Mouse (Mus musculus): ENCODE data around the gene Gm28308. TPM values are rescaled to one million over a fixed set of nuclear protein-coding genes. Genes with fewer than 3 reads are reported as not detected.
A peak's percentile ranks its signal among the peaks of the same experiment; 100 is the strongest.

The Gm28308 gene
- total RNA-seq, 2 experiments from 2014 or later, result not detected

DNA sequence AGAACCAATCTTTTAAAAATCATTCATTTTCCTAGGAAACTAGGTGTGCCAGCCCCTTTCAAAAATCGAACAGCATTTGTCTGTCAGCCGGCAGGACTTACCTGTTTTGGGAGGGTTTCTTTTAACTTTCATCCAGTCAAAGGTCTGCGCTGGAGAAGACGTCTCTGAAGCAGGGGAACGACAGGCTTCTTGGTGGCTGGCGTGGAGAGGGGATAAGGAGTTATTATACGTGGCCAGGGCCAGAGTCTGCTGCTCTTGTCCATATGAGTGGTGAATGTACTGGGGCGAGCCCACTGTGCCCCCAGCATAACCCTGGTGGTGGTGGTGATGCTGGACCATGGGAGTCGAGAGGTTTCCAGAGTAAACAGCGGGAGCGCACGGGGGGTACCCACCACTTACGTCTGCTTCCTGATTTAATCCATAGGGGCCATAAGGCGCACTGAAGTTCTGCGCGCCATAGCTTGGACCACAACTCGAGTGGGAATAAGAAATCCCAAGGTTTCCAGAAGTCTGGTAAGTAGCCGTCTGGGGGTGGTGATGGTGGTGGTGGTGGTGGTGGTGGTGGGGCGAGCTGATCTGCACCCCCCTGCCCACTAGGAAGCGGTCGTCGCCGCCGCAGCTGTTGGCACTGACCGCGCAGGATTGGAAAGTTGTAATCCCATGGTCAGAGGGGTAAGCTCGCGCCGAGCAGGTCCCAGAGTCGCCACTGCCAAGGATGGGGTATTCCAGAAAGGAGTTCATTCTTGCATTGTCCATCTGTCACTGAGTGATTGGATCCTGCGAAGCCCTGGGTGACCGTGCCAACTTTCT, 55.5 kb downstream of the Gm28308 start:
- no peak for DNase-seq (ENCODE audit: low spot score in 2 of 2)

DNA sequence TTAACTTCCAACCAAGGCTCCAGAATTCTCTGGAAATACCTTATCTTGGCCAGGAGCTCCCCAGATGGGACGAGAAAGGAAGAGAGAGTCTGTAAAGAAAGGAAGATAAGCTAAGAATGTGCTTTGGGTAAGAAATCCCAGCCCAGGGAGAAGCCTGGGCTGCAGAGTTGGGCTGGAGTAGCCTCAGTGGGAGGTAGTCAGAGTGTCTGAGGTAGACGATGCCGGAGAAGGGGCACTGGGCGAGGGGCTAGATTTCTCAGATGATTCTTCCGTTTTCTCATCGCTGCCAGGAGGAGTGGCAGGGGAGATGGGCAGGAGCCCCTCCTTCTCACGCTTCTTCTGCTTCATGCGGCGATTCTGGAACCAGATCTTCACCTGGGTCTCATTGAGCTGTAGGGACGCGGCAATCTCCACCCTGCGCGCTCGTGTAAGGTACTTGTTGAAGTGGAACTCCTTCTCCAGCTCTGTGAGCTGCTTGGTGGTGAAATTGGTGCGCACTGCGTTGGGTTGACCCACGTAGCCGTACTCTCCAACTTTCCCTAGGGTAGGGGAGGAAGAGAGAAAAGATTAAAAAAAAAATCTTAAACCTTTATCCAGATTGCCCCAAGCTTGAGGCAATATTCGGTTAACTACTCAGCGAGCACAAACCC, 56.5 kb downstream of the Gm28308 start:
- no peak for DNase-seq (ENCODE audit: low spot score in 2 of 2)

- no peak for DNase-seq (ENCODE audit: low spot score in 2 of 2)
Observed at GRCm38 (mm10) chr6:52155471-52155870, 57.7 kb downstream of the Gm28308 start.

GRCm38 (mm10) chr6:52154044-52154443, 59.1 kb downstream of the Gm28308 start:
- DNase-seq (ENCODE audit: low spot score in 2 of 2), result no peak

DNA sequence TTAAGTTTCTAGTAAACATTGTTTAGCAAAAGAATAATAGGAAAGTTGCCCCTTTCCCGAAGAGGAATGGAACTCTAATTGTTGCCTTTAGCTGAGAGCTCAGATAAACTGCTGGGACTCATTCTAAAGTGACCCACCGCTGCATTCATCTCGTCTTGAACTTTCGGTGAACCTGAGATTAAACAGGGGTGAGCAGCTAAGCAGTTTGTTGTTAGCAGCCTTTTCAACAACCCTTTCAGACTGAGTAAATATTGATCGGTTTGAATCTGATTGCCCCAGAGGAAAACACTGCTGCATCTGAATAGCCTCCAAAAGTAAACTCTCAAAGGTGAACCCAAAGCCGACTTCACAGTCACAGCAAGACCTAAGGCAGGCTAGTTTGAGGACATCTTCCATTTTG, 59.9 kb downstream of the Gm28308 start:
- DNase-seq (ENCODE audit: low spot score in 2 of 2), result no peak

- DNase-seq (ENCODE audit: low spot score in 2 of 2), result no peak
Observed at GRCm38 (mm10) chr6:52152226-52153193, 60.6 kb downstream of the Gm28308 start.

- no peak for DNase-seq (ENCODE audit: low spot score in 2 of 2)
Observed at GRCm38 (mm10) chr6:52151571-52151970, 61.6 kb downstream of the Gm28308 start.

- no peak for DNase-seq (ENCODE audit: low spot score in 2 of 2)
Observed at GRCm38 (mm10) chr6:52150401-52150966, 62.7 kb downstream of the Gm28308 start.

GRCm38 (mm10) chr6:52139115-52139514, 74.0 kb downstream of the Gm28308 start:
- no peak for DNase-seq (ENCODE audit: low spot score in 2 of 2)

DNA sequence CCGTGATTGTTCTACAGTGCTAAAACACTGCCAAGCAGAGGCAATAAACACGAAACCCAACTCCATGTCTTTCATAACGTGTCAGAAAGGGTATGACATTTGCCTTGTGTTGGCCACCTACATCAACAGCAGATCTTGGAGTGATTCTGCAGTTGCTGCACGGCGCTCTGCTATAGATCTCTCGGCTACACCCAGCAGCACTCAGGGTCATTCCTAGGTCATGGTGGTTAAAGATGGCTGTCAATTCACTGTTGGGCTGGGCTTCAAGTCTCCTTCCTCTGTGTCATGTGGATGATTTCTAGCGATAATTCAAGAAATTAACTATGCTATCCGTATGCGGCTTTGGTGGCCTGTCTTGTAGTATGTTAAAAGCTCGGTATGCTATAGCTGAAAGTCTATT, 74.6 kb downstream of the Gm28308 start:
- DNase-seq (ENCODE audit: low spot score in 2 of 2), result no peak

DNA sequence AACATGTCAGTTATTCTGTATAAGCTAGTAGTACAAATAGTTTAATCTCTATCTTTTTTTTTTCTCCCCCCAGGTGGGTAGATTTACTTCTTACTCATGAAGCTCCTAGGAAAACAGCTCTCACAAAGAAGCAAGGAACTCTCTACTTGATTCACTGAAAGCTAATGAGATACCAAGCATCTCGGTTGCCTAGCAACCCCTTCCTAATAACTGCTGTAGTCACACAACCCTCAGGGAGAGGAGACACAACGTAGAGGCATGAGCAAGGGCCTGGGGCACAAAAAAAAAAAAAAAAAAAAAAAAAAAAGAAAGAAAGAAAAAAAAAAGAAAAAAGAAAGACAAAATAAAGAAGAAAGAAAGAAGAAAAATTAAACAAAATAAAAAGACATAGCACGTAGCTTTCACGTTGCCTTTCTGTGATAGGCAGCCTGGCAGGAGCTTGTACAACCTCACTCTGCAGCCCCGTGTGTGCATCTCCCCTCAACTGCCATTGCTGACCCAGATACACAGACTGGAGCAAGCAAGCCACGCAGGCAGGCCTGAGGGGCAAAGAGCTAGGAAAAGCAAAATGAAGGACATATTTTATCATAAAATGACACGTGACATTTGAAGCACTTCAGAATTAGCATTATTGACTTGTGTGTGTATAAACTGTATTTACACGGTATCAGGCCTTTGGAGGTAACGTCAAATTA, 75.2 kb downstream of the Gm28308 start:
- DNase-seq (ENCODE audit: low spot score in 2 of 2), result no peak

- no peak for DNase-seq (ENCODE audit: low spot score in 2 of 2)
Observed at GRCm38 (mm10) chr6:52123673-52124072, 89.5 kb downstream of the Gm28308 start.

- no peak for DNase-seq (ENCODE audit: low spot score in 2 of 2)
Observed at GRCm38 (mm10) chr6:52121173-52121572, 92.0 kb downstream of the Gm28308 start.

GRCm38 (mm10) chr6:52118903-52119635, 94.1 kb downstream of the Gm28308 start:
- DNase-seq (ENCODE audit: low spot score in 2 of 2), result peak; percentile 7 to 35

DNA sequence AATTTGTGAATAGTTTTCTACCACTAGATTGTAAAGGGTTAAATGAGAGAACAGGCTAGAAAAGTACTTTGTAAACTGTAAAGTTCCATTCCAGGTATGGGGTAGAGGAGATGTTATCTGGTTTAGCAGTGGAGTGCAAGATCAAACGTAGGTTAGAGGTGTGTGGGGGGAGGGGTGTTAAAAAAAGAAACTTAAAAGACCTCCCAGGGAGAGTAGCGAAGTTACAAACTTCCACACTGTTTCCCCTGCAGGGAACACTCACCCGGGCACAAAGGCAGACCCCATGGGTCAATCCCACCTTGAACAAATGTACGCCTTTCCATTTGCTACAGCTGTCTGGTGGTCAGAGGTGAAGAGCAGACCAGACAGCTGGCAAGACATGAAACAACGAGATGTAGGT, 97.2 kb downstream of the Gm28308 start:
- no peak for DNase-seq (ENCODE audit: low spot score in 2 of 2)

Small RNAs within 50 kb of the gene (microRNA-seq; reads per million reads assigned to microRNA genes)
- gene Mir196b, result 1.4 to 3.8 reads per million in 2 experiments

Other genes with a start within 250 kb of the Gm28308 start
- gene Skap2, start 200.8 kb downstream of the Gm28308 start, total RNA-seq (2021), result 10 to 100 TPM; 10.8 to 11.0 TPM
- not detected for gene Hoxa1, start 55.0 kb downstream of the Gm28308 start, total RNA-seq (2021)
- gene Hoxa2, start 48.5 kb downstream of the Gm28308 start, total RNA-seq (2021), result not detected
- gene 5730596B20Rik, start 35.8 kb downstream of the Gm28308 start, total RNA-seq (2021), result not detected
- not detected for gene Hoxa4, start 21.6 kb downstream of the Gm28308 start, total RNA-seq (2021)
- not detected for gene Hoxa5, start 8.8 kb downstream of the Gm28308 start, total RNA-seq (2021)
- not detected for gene Hoxa6, start 4.6 kb downstream of the Gm28308 start, total RNA-seq (2021)
- gene Hoxa3, start within 50 bp of the Gm28308 start, total RNA-seq (2021), result not detected
- under 1 TPM; 0.16 to 0.45 TPM for gene Hoxa7, start 8.5 kb upstream of the Gm28308 start, total RNA-seq (2021)
- not detected for gene Hoxa9, start 17.8 kb upstream of the Gm28308 start, total RNA-seq (2021)
- not detected for gene Hoxa10, start 27.5 kb upstream of the Gm28308 start, total RNA-seq (2021)
- gene Hoxa11, start 32.5 kb upstream of the Gm28308 start, total RNA-seq (2021), result not detected
- gene Hoxa13, start 47.5 kb upstream of the Gm28308 start, total RNA-seq (2021), result not detected
- not detected for gene Evx1, start 100.2 kb upstream of the Gm28308 start, total RNA-seq (2021)